Mouse (Mus musculus): Measurements from ENCODE around the gene S100a14. TPM values are rescaled to one million over a fixed set of nuclear protein-coding genes. Genes with fewer than 3 reads are reported as not detected.

Gene S100a14
- polyA plus RNA-seq, 1 experiment from 2014 or later, result not detected

GRCm38 (mm10) chr3:90508950-90509746 lies 17.5 kb upstream of the S100a14 start, which contains the start of gene Chtop:
Gene Chtop (minus strand): TSS chr3:90509498.
- DNase-seq (ENCODE audit: low spot score), result peak; percentile 100
- WGBS, result under 1% methylated on average over 66 of the region's 66 CpGs
- H3K4me3 ChIP-seq, result peak within 1 kb of the TSS; percentile 94
- H3K36me3 ChIP-seq, result peaks cover 42% of the 10 kb centered on the region
- peaks cover 19% of the 10 kb centered on the region for H3K4me1 ChIP-seq
- H3K9me3 ChIP-seq, result no peaks in the 10 kb centered on the region
- peak within 1 kb of the TSS; percentile 100 for H3K27ac ChIP-seq
- no peaks in the 10 kb centered on the region for H3K27me3 ChIP-seq (ENCODE audit: insufficient read depth, poor library complexity, severe bottlenecking)

DNA sequence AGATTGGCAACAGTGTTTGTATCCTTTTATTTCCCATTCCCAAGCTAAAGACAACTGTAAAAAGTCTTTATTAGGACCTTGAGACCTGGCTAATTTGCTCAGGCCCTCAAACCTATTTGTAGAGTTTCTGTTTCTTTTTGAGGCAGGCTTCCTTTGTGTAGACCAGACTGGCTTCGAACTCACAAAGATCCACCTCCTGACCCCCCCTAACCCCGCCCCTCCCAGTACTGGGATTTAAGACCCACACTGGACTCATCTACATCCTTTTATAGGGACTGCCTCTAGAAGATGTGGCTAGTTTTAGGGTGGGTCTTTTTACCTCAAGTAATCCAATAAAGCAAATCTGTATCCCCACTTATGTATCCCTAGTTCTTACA lies 16.9 kb upstream of the S100a14 start:
- Histone ChIP-seq H3K27ac (peak overlapping the region; percentile 100), H3K27me3 (ENCODE audit: insufficient read depth, poor library complexity, severe bottlenecking) (no peaks in the 10 kb centered on the region), H3K4me3 (peak overlapping the region; percentile 94), H3K36me3 (peaks cover 36% of the 10 kb centered on the region), H3K4me1 (peaks cover 25% of the 10 kb centered on the region), H3K9me3 (no peaks in the 10 kb centered on the region)
- WGBS, result 32% methylated on average over 2 of the region's 2 CpGs
- no peak for DNase-seq (ENCODE audit: low spot score)

DNA sequence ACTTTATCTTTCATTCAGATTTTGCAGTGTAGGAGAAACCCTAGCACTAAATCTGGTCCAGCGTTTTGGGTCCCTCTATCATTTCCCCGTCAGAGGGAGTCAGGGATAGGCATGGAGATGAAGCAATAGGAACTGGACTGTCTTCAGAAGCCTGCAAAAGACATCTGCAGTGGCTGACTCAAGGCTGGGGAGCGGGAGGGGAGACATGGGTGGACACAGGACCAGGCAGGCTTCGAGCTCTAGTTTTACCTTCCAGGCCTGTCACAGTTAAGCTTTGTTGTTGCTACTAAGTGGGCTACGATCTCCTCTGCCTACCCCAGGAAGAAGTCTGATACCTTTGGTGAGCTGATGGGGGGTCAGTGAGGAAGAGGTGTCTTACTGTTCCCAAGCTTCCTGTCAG lies 14.4 kb upstream of the S100a14 start:
- H3K27ac ChIP-seq, result no peak overlapping the region
- 82% methylated on average over 5 of the region's 5 CpGs for WGBS
- peaks cover 11% of the 10 kb centered on the region for H3K36me3 ChIP-seq
- H3K27me3 ChIP-seq (ENCODE audit: insufficient read depth, poor library complexity, severe bottlenecking), result no peaks in the 10 kb centered on the region
- peak; percentile 73 for DNase-seq (ENCODE audit: low spot score)
- H3K9me3 ChIP-seq, result no peaks in the 10 kb centered on the region
- no peak overlapping the region for H3K4me3 ChIP-seq
- H3K4me1 ChIP-seq, result peaks cover 36% of the 10 kb centered on the region

GRCm38 (mm10) chr3:90512948-90513642 lies 13.6 kb upstream of the S100a14 start:
- Histone ChIP-seq H3K27me3 (ENCODE audit: insufficient read depth, poor library complexity, severe bottlenecking) (no peaks in the 10 kb centered on the region), H3K27ac (peak overlapping the region; percentile 89; the same call in 1 of the 2 replicates), H3K9me3 (no peaks in the 10 kb centered on the region), H3K4me1 (peaks cover 32% of the 10 kb centered on the region), H3K4me3 (peak overlapping the region; percentile 60), H3K36me3 (peaks cover 7% of the 10 kb centered on the region; the same call in 1 of the 2 replicates)
- 62% methylated on average over 9 of the region's 9 CpGs for WGBS
- no peak for DNase-seq (ENCODE audit: low spot score)

GRCm38 (mm10) chr3:90513796-90514590 lies 12.7 kb upstream of the S100a14 start, which contains the start of the genes S100a1 and S100a13:
Gene S100a1 (minus strand): TSS chr3:90514392.
Gene S100a13 (plus strand): TSS chr3:90514435.
- 2% methylated on average over 25 of the region's 25 CpGs for WGBS
- peak within 1 kb of the TSS; percentile 60 for H3K4me3 ChIP-seq
- peak within 1 kb of the TSS; percentile 89 for H3K27ac ChIP-seq
- no peaks in the 10 kb centered on the region for H3K27me3 ChIP-seq (ENCODE audit: insufficient read depth, poor library complexity, severe bottlenecking)
- H3K4me1 ChIP-seq, result peaks cover 30% of the 10 kb centered on the region
- H3K36me3 ChIP-seq, result peaks cover 7% of the 10 kb centered on the region; the same call in 1 of the 2 replicates
- DNase-seq (ENCODE audit: low spot score), result peak; percentile 83
- no peaks in the 10 kb centered on the region for H3K9me3 ChIP-seq

GRCm38 (mm10) chr3:90514691-90515090 lies 12.0 kb upstream of the S100a14 start:
- 0% methylated on average over 10 of the region's 10 CpGs for WGBS
- Histone ChIP-seq H3K27ac (peak overlapping the region; percentile 89), H3K36me3 (peaks cover 7% of the 10 kb centered on the region; the same call in 1 of the 2 replicates), H3K4me3 (peak overlapping the region; percentile 60), H3K9me3 (no peaks in the 10 kb centered on the region), H3K27me3 (ENCODE audit: insufficient read depth, poor library complexity, severe bottlenecking) (no peaks in the 10 kb centered on the region), H3K4me1 (peaks cover 30% of the 10 kb centered on the region)
- peak; percentile 88 for DNase-seq (ENCODE audit: low spot score)

DNA sequence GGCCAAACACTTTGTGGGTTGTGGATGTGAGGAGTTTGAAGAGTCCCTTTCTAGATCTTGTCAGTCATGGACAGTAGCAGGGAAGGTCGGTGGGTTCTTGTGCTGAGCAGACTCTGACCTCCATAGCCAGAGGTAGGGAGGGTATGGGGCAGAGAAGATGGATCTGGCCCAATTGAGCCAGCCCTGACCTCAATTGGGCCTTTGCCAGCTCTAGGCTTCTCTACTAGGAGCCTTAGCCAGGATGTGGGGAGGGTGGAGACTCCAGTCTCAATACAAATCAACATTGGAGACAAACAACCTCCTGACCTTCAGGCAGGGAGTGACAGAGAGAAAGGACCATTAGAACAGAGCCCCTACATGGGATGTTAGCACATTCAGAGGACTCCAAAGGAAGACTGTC lies 11.4 kb upstream of the S100a14 start:
- Histone ChIP-seq H3K9me3 (no peaks in the 10 kb centered on the region), H3K27ac (peak overlapping the region; percentile 89; the same call in 1 of the 2 replicates), H3K27me3 (ENCODE audit: insufficient read depth, poor library complexity, severe bottlenecking) (no peaks in the 10 kb centered on the region), H3K36me3 (peaks cover 6% of the 10 kb centered on the region; the same call in 1 of the 2 replicates), H3K4me1 (peaks cover 30% of the 10 kb centered on the region), H3K4me3 (peak overlapping the region; percentile 60)
- DNase-seq (ENCODE audit: low spot score), result peak; percentile 66
- WGBS, result 33% methylated on average over 1 of the region's 1 CpGs

- no peak overlapping the region for H3K27ac ChIP-seq
- H3K4me3 ChIP-seq, result peak overlapping the region; percentile 60; the same call in 1 of the 2 replicates
- no peaks in the 10 kb centered on the region for H3K27me3 ChIP-seq (ENCODE audit: insufficient read depth, poor library complexity, severe bottlenecking)
- no peaks in the 10 kb centered on the region for H3K9me3 ChIP-seq
- WGBS, result 89% methylated on average over 4 of the region's 4 CpGs
- peak; percentile 69 for DNase-seq (ENCODE audit: low spot score)
- peaks cover 30% of the 10 kb centered on the region for H3K4me1 ChIP-seq
- H3K36me3 ChIP-seq, result peaks cover 4% of the 10 kb centered on the region; the same call in 1 of the 2 replicates
Measured at GRCm38 (mm10) chr3:90515789-90516188, 10.9 kb upstream of the S100a14 start.

DNA sequence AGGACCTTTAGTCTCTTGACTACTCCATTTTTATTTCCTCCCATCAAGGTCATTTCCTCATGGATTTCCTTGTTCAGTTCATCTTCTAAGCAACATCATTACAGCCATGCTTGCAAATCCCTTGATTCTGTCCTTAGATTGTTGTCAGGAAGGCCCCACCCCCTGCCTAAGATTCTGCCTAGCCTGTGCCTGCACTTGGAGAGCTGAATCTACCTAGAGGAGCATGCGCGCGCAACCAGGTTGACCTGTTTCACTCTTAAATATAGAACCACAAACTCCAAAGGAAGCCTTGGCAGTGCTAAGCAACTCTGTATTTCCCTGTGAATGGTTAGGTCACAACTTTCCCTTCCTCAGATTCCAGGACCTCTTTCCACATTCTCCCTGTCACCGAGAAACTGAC lies 8.9 kb upstream of the S100a14 start:
- H3K36me3 ChIP-seq, result no peaks in the 10 kb centered on the region
- H3K27me3 ChIP-seq (ENCODE audit: insufficient read depth, poor library complexity, severe bottlenecking), result no peaks in the 10 kb centered on the region
- H3K4me3 ChIP-seq, result no peak overlapping the region
- WGBS, result 81% methylated on average over 4 of the region's 4 CpGs
- H3K9me3 ChIP-seq, result no peaks in the 10 kb centered on the region
- H3K4me1 ChIP-seq, result peaks cover 30% of the 10 kb centered on the region
- no peak overlapping the region for H3K27ac ChIP-seq
- DNase-seq (ENCODE audit: low spot score), result peak; percentile 64

- Histone ChIP-seq H3K9me3 (no peaks in the 10 kb centered on the region), H3K27ac (no peak overlapping the region), H3K4me1 (no peaks in the 10 kb centered on the region), H3K27me3 (ENCODE audit: insufficient read depth, poor library complexity, severe bottlenecking) (peaks cover 11% of the 10 kb centered on the region; the same call in 1 of the 2 replicates), H3K36me3 (peaks cover 4% of the 10 kb centered on the region; the same call in 1 of the 2 replicates), H3K4me3 (no peak overlapping the region)
- 62% methylated on average over 4 of the region's 4 CpGs for WGBS
- no peak for DNase-seq (ENCODE audit: low spot score)
Measured at GRCm38 (mm10) chr3:90525421-90525820, 1.2 kb upstream of the S100a14 start.

DNA sequence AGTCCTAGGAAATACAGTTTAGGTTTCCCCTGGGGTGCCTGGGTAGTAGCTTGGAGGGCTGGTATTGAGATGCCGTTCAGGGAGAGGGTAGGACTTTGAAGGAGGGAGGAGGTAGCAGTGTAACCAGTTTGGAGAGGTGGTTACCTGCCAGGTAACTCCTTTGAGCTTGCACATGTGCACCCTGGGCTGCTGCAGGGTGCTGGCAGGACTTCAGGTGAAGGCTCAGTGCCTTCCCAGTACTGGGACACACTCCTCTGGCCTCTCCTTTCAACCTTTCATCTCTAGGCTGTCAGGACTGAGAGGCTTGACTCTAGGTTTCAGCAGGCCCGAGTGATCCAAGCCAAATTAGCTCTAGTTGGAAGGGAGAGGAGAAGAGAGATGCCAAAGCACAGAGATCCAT lies 580 bp upstream of the S100a14 start:
- Histone ChIP-seq H3K36me3 (peaks cover 4% of the 10 kb centered on the region; the same call in 1 of the 2 replicates), H3K4me1 (no peaks in the 10 kb centered on the region), H3K9me3 (no peaks in the 10 kb centered on the region), H3K27me3 (ENCODE audit: insufficient read depth, poor library complexity, severe bottlenecking) (peaks cover 11% of the 10 kb centered on the region; the same call in 1 of the 2 replicates), H3K27ac (no peak overlapping the region), H3K4me3 (no peak overlapping the region)
- no peak for DNase-seq (ENCODE audit: low spot score)
- WGBS, result 76% methylated on average over 2 of the region's 2 CpGs

GRCm38 (mm10) chr3:90527291-90527873 lies 726 bp downstream of the S100a14 start:
- peaks cover 11% of the 10 kb centered on the region; the same call in 1 of the 2 replicates for H3K27me3 ChIP-seq (ENCODE audit: insufficient read depth, poor library complexity, severe bottlenecking)
- no peak overlapping the region for H3K4me3 ChIP-seq
- no peaks in the 10 kb centered on the region for H3K9me3 ChIP-seq
- H3K27ac ChIP-seq, result no peak overlapping the region
- peaks cover 4% of the 10 kb centered on the region; the same call in 1 of the 2 replicates for H3K36me3 ChIP-seq
- H3K4me1 ChIP-seq, result no peaks in the 10 kb centered on the region
- WGBS, result 79% methylated on average over 7 of the region's 7 CpGs
- no peak for DNase-seq (ENCODE audit: low spot score)
